Comparison of ENCODE assay signal across 20 mouse cellular contexts in genomic region chr7:44186516-44186915, GRCm38 (mm10). TPM values are rescaled to one million over a fixed set of nuclear protein-coding genes. Genes with fewer than 3 reads are reported as not detected.
"Had no signal": no experiment of that assay in that cellular context is flagged by ENCODE, and none has a peak within 500 bp of the region (broad histone marks: within the 10 kb centered on the region; RNA-seq: fewer than 3 reads in every experiment).

No protein-coding gene starts in this region.

RNA-seq across cellular contexts. Expression of gene Klk1b24, which starts 1.5 kb away (rescaled TPM):
- polyA plus RNA-seq: frontal cortex, adult 2 months; heart, adult 2 months; heart, embryonic 11.5 days; heart, embryonic 13.5 days; heart, embryonic 15.5 days; heart, postnatal 0 days; hindbrain, embryonic 13.5 days; hindbrain, embryonic 15.5 days; hindbrain, postnatal 0 days; intestine, embryonic 14.5 days; kidney, embryonic 14.5 days; kidney, embryonic 16.5 days; limb, embryonic 11.5 days; limb, embryonic 13.5 days; limb, embryonic 15.5 days; liver, adult 2 months; liver, embryonic 12.5 days; liver, embryonic 14.5 days had no signal

RNA-seq across cellular contexts. Expression of gene Klk1b3, which starts 11.5 kb away (rescaled TPM):
- polyA plus RNA-seq: frontal cortex, adult 2 months; heart, adult 2 months; heart, embryonic 11.5 days; heart, embryonic 13.5 days; heart, embryonic 15.5 days; heart, postnatal 0 days; hindbrain, embryonic 11.5 days; hindbrain, embryonic 13.5 days; hindbrain, embryonic 15.5 days; hindbrain, postnatal 0 days; intestine, embryonic 14.5 days; kidney, embryonic 14.5 days; limb, embryonic 11.5 days; limb, embryonic 13.5 days; limb, embryonic 15.5 days; liver, adult 2 months; liver, embryonic 12.5 days; liver, embryonic 14.5 days had no signal

RNA-seq across cellular contexts. Expression of gene Klk1b4, which starts 20.7 kb away (rescaled TPM):
- polyA plus RNA-seq: frontal cortex, adult 2 months; heart, embryonic 11.5 days; heart, embryonic 13.5 days; heart, embryonic 15.5 days; heart, postnatal 0 days; hindbrain, embryonic 11.5 days; hindbrain, embryonic 13.5 days; hindbrain, embryonic 15.5 days; hindbrain, postnatal 0 days; intestine, embryonic 14.5 days; kidney, embryonic 14.5 days; kidney, embryonic 16.5 days; large intestine, adult 2 months; limb, embryonic 11.5 days; limb, embryonic 13.5 days; limb, embryonic 15.5 days; liver, embryonic 12.5 days had no signal

RNA-seq across cellular contexts. Expression of gene Klk1b5, which starts 29.2 kb away (rescaled TPM):
- polyA plus RNA-seq: frontal cortex, adult 2 months; heart, adult 2 months; heart, embryonic 11.5 days; heart, embryonic 13.5 days; heart, embryonic 15.5 days; heart, postnatal 0 days; hindbrain, embryonic 11.5 days; hindbrain, embryonic 13.5 days; hindbrain, embryonic 15.5 days; hindbrain, postnatal 0 days; intestine, embryonic 14.5 days; kidney, embryonic 14.5 days; limb, embryonic 11.5 days; limb, embryonic 13.5 days; limb, embryonic 15.5 days; liver, adult 2 months; liver, embryonic 12.5 days; liver, embryonic 14.5 days had no signal

RNA-seq across cellular contexts. Expression of gene Klk1, which starts 38.6 kb away (rescaled TPM):
- polyA plus RNA-seq: frontal cortex, adult 2 months; heart, embryonic 11.5 days; heart, embryonic 13.5 days; heart, postnatal 0 days; hindbrain, embryonic 11.5 days; hindbrain, embryonic 13.5 days; hindbrain, embryonic 15.5 days; hindbrain, postnatal 0 days; limb, embryonic 11.5 days; limb, embryonic 13.5 days; liver, embryonic 12.5 days; liver, embryonic 14.5 days had no signal
